Mouse (Mus musculus) intestine, embryonic 16.5 days (tissue): ENCODE data around the gene B3galnt2. TPM values are rescaled to one million over a fixed set of nuclear protein-coding genes. Genes with fewer than 3 reads are reported as not detected.

Experiments used
- ATAC-seq: fragments of 200-750 bp; cut with Nextera tagmentation; 2 replicates; pipeline ENCODE4 v1.8.0; 2017; ENCODE audit warnings: moderate TSS enrichment, moderate library complexity
- H3K27ac ChIP-seq: fragments of 300-500 bp; sonication (generic); 2 replicates; pipeline ENCODE4 v1.5.1; 2014; ENCODE audit warnings: mild to moderate bottlenecking, low read length
- H3K27me3 ChIP-seq: fragments of 300-500 bp; sonication (generic); replicated peaks from 2 replicates; pipeline ENCODE4 v1.6.1; 2014; ENCODE audit warnings: low read length, control low read depth, mixed read lengths; ENCODE audit not compliant: control insufficient read depth, insufficient read depth
- H3K36me3 ChIP-seq: fragments of 300-500 bp; sonication (generic); 2 replicates; pipeline ENCODE4 v1.6.1; 2014; ENCODE audit warnings: low read length, control low read depth; ENCODE audit not compliant: control insufficient read depth, insufficient read depth
- H3K4me1 ChIP-seq: fragments of 300-500 bp; sonication (generic); 2 replicates; pipeline ENCODE4 v1.6.1; 2014; ENCODE audit warnings: low read length, control low read depth, mixed read lengths; ENCODE audit not compliant: control insufficient read depth, insufficient read depth
- H3K4me2 ChIP-seq: fragments of 300-500 bp; sonication (generic); 2 replicates; pipeline ENCODE4 v1.6.1; 2014; ENCODE audit warnings: low read depth, low read length, control low read depth
- H3K4me3 ChIP-seq: fragments of 300-500 bp; sonication (generic); 2 replicates; pipeline ENCODE4 v1.5.1; 2014; ENCODE audit warnings: mild to moderate bottlenecking, low read length
- H3K9ac ChIP-seq: fragments of 300-500 bp; sonication (generic); 2 replicates; pipeline ENCODE4 v1.6.1; 2014; ENCODE audit warnings: low read depth, low read length
- H3K9me3 ChIP-seq: fragments of 300-500 bp; sonication (generic); 2 replicates; pipeline ENCODE4 v1.6.1; 2016; ENCODE audit warnings: low read length, control low read depth; ENCODE audit not compliant: control insufficient read depth
- WGBS: fragments of 180-500 bp; shearing (Covaris S2); extraction: QIAGEN DNeasy Blood & Tissue Kit; methylation state at CpG from one replicate; pipeline ENCODE4 v1.1.7; 2014; 5-methylcytosine and 5-hydroxymethylcytosine counted together
- polyA plus RNA-seq: library from polyadenylated mRNA; unstranded; fragments of >200 nt; fragmentation: Nextera tagmentation; extraction: Ambion mirVana; gene quantifications from 2 replicates; pipeline ENCODE4 v1.2.1, GENCODE M21; 2015

B3galnt2 gene
- polyA plus RNA-seq, 1 experiment from 2014 or later, result 30.0 TPM

GRCm38 (mm10) chr13:13997476-13997875 lies 43.2 kb downstream of the B3galnt2 start:
- peak; percentile 74; the same call in 1 of the 2 replicates for ATAC-seq
- Histone ChIP-seq H3K27ac (no peak overlapping the region), H3K9ac (no peak overlapping the region), H3K27me3 (no peaks in the 10 kb centered on the region), H3K4me3 (no peak overlapping the region), H3K9me3 (no peaks in the 10 kb centered on the region), H3K36me3 (peaks cover 4% of the 10 kb centered on the region; the same call in 1 of the 2 replicates), H3K4me1 (no peaks in the 10 kb centered on the region), H3K4me2 (no peak overlapping the region)
- 66% methylated on average over 5 of the region's 5 CpGs for WGBS

DNA sequence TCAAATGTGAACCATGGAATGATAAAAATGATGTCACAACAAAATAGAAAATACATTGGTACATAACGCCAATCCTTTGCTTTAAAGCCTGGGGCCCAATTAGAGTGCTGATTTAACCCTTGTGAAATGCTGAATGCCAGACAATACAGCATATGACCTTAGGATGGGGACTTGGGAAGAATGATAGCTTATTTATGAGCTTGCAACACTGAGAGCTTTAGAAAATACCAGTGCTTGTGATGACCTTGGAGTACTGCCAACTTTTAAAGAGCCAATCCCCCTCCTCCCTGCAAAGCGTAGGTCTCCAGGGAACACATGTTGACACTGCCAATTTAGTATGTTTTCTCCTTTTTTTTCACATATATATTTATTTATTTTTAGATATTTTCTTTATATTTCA lies 48.4 kb downstream of the B3galnt2 start:
- Histone ChIP-seq H3K4me3 (no peak overlapping the region), H3K36me3 (peaks cover 7% of the 10 kb centered on the region), H3K9ac (no peak overlapping the region), H3K27me3 (no peaks in the 10 kb centered on the region), H3K4me2 (no peak overlapping the region), H3K27ac (no peak overlapping the region), H3K4me1 (no peaks in the 10 kb centered on the region), H3K9me3 (no peaks in the 10 kb centered on the region)
- ATAC-seq, result no peak
- WGBS, result 67% methylated on average over 2 of the region's 2 CpGs

- no peak overlapping the region for H3K4me3 ChIP-seq
- H3K4me2 ChIP-seq, result no peak overlapping the region
- no peak for ATAC-seq
- H3K4me1 ChIP-seq, result no peaks in the 10 kb centered on the region
- peaks cover 6% of the 10 kb centered on the region for H3K36me3 ChIP-seq
- H3K27ac ChIP-seq, result no peak overlapping the region
- no peak overlapping the region for H3K9ac ChIP-seq
- H3K27me3 ChIP-seq, result no peaks in the 10 kb centered on the region
- H3K9me3 ChIP-seq, result no peaks in the 10 kb centered on the region
- 79% methylated on average over 4 of the region's 4 CpGs for WGBS
Observed at GRCm38 (mm10) chr13:14004086-14004485, 49.8 kb downstream of the B3galnt2 start.

- no peak overlapping the region for H3K4me3 ChIP-seq
- no peak overlapping the region for H3K27ac ChIP-seq
- ATAC-seq, result no peak
- H3K27me3 ChIP-seq, result no peaks in the 10 kb centered on the region
- H3K9ac ChIP-seq, result no peak overlapping the region
- WGBS, result 90% methylated on average over 5 of the region's 5 CpGs
- H3K36me3 ChIP-seq, result peaks cover 3% of the 10 kb centered on the region; the same call in 1 of the 2 replicates
- H3K9me3 ChIP-seq, result no peaks in the 10 kb centered on the region
- no peak overlapping the region for H3K4me2 ChIP-seq
- no peaks in the 10 kb centered on the region for H3K4me1 ChIP-seq
Observed at GRCm38 (mm10) chr13:14004999-14005398, 50.7 kb downstream of the B3galnt2 start.

GRCm38 (mm10) chr13:14006056-14006455 lies 51.8 kb downstream of the B3galnt2 start:
- Histone ChIP-seq H3K4me1 (no peaks in the 10 kb centered on the region), H3K36me3 (peaks cover 3% of the 10 kb centered on the region; the same call in 1 of the 2 replicates), H3K9ac (no peak overlapping the region), H3K4me2 (no peak overlapping the region), H3K9me3 (no peaks in the 10 kb centered on the region), H3K4me3 (no peak overlapping the region), H3K27ac (no peak overlapping the region), H3K27me3 (no peaks in the 10 kb centered on the region)
- WGBS, result 67% methylated on average over 2 of the region's 2 CpGs
- no peak for ATAC-seq

GRCm38 (mm10) chr13:14011454-14011995 lies 57.3 kb downstream of the B3galnt2 start:
- H3K36me3 ChIP-seq, result peaks cover 4% of the 10 kb centered on the region; the same call in 1 of the 2 replicates
- H3K9ac ChIP-seq, result no peak overlapping the region
- ATAC-seq, result peak; percentile 29
- H3K4me3 ChIP-seq, result no peak overlapping the region
- no peaks in the 10 kb centered on the region for H3K4me1 ChIP-seq
- WGBS, result 91% methylated on average over 4 of the region's 4 CpGs
- no peak overlapping the region for H3K4me2 ChIP-seq
- no peak overlapping the region for H3K27ac ChIP-seq
- H3K9me3 ChIP-seq, result no peaks in the 10 kb centered on the region
- no peaks in the 10 kb centered on the region for H3K27me3 ChIP-seq

- no peak overlapping the region for H3K4me2 ChIP-seq
- no peaks in the 10 kb centered on the region for H3K9me3 ChIP-seq
- ATAC-seq, result no peak
- no peak overlapping the region for H3K4me3 ChIP-seq
- no peak overlapping the region for H3K27ac ChIP-seq
- WGBS, result 98% methylated on average over 2 of the region's 2 CpGs
- no peaks in the 10 kb centered on the region for H3K27me3 ChIP-seq
- H3K36me3 ChIP-seq, result peaks cover 4% of the 10 kb centered on the region; the same call in 1 of the 2 replicates
- no peak overlapping the region for H3K9ac ChIP-seq
- H3K4me1 ChIP-seq, result no peaks in the 10 kb centered on the region
Observed at GRCm38 (mm10) chr13:14014001-14014400, 59.7 kb downstream of the B3galnt2 start.

DNA sequence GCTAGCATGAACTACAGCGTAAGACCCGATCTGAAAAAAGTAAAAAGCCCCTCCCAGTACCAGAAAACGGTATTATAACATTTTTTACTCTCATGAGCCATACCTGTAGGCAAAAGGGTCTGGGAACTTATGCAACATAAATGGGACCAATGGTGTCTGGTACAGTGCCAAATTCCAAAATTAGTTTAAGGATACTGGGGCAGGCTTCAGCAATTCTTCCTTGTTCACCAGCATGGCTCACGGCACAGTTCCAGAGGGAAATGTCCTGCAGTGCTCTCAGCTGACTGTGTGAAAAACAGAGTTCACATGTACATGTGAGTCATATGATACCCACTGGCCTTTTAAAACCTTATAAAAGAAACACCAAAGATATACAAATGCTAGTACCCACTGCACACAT lies 60.3 kb downstream of the B3galnt2 start:
- H3K27ac ChIP-seq, result no peak overlapping the region
- no peaks in the 10 kb centered on the region for H3K27me3 ChIP-seq
- no peak for ATAC-seq
- H3K4me1 ChIP-seq, result no peaks in the 10 kb centered on the region
- WGBS, result 91% methylated on average over 4 of the region's 4 CpGs
- H3K36me3 ChIP-seq, result peaks cover 4% of the 10 kb centered on the region; the same call in 1 of the 2 replicates
- no peak overlapping the region for H3K4me3 ChIP-seq
- no peaks in the 10 kb centered on the region for H3K9me3 ChIP-seq
- H3K9ac ChIP-seq, result no peak overlapping the region
- no peak overlapping the region for H3K4me2 ChIP-seq

- no peaks in the 10 kb centered on the region for H3K27me3 ChIP-seq
- H3K27ac ChIP-seq, result no peak overlapping the region
- no peaks in the 10 kb centered on the region for H3K9me3 ChIP-seq
- no peak for ATAC-seq
- WGBS, result 89% methylated on average over 6 of the region's 6 CpGs
- H3K4me3 ChIP-seq, result no peak overlapping the region
- H3K4me2 ChIP-seq, result no peak overlapping the region
- H3K4me1 ChIP-seq, result no peaks in the 10 kb centered on the region
- H3K9ac ChIP-seq, result no peak overlapping the region
- H3K36me3 ChIP-seq, result peaks cover 4% of the 10 kb centered on the region; the same call in 1 of the 2 replicates
Observed at GRCm38 (mm10) chr13:14015609-14016008, 61.3 kb downstream of the B3galnt2 start.

- ATAC-seq, result no peak
- no peak overlapping the region for H3K27ac ChIP-seq
- no peaks in the 10 kb centered on the region for H3K4me1 ChIP-seq
- no peaks in the 10 kb centered on the region for H3K27me3 ChIP-seq
- H3K4me3 ChIP-seq, result no peak overlapping the region
- H3K9ac ChIP-seq, result no peak overlapping the region
- no peaks in the 10 kb centered on the region for H3K9me3 ChIP-seq
- no peak overlapping the region for H3K4me2 ChIP-seq
- 0 out of 2 replicates have a peak, but pooled peaks cover 4% of the 10 kb centered on the region for H3K36me3 ChIP-seq
Observed at GRCm38 (mm10) chr13:14018283-14018682, 64.0 kb downstream of the B3galnt2 start.
